Mouse (Mus musculus): ENCODE data around the gene Sept9.

Sept9 gene

GRCm38 (mm10) chr11:117265270-117265980 lies 66.0 kb downstream of the Sept9 start:
- WGBS, result 12% methylated on average over 18 of the region's 18 CpGs

- WGBS, result 2% methylated on average over 69 of the region's 69 CpGs
These were observed 66.8 kb downstream of the Sept9 start for GRCm38 (mm10) chr11:117265981-117266905.

- 3% methylated on average over 37 of the region's 37 CpGs for WGBS
These were observed 67.7 kb downstream of the Sept9 start for GRCm38 (mm10) chr11:117266906-117267721.

DNA sequence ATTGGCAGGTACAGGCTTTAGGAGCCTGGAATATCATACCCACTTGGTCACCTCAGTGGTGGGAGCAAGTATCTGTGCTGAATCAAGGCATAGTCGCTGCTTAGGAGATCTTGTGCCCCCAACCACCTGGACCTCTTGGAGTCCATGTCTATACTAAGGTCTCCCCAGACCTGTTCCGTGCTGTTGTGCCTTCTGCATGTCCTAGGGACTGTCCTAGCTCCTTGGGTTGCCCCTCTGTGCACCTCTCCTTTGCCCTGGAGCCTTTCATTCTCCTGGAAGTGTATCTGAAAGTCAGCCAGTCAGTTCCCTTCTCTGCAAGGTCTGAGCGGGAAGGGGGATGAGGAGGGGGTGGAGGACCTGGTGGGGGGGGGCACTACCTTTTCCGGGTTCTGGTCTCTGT lies 68.4 kb downstream of the Sept9 start:
- WGBS, result 40% methylated on average over 4 of the region's 4 CpGs

GRCm38 (mm10) chr11:117268304-117268956 lies 69.0 kb downstream of the Sept9 start:
- WGBS, result 51% methylated on average over 10 of the region's 10 CpGs

DNA sequence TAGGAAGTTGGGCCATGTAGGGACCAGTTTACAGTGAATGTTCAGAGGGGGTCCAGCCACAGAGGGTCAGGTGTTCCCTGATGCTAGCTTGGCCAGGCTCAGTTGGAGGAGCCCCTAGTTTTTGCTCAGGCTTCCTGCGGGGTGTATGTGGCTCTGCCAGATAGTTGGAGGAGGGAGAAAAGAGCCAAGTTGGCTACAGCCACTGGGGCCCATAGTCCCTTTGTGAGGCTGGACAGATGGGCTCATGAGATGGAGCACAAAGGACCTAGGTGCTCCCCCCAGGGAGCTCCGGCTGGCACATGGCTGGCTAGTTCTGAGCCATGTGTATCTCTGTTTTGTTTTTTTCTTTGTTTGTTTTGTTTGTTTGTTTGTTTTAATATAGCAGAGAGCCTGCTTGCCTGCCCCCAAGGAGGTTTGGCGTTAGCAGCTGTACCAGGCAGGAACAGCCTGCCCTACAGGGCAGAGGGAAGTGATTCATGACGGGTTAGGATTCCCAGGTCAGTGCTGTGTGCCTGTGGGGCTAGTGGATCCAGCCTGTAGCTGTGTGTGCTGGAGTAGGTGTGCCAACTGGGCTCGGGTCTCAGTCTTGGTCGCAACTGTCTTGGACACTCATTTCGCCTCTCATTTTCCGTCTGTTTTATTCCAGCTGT lies 69.7 kb downstream of the Sept9 start:
- 62% methylated on average over 8 of the region's 8 CpGs for WGBS

GRCm38 (mm10) chr11:117269946-117270345 lies 70.5 kb downstream of the Sept9 start:
- 64% methylated on average over 6 of the region's 6 CpGs for WGBS

DNA sequence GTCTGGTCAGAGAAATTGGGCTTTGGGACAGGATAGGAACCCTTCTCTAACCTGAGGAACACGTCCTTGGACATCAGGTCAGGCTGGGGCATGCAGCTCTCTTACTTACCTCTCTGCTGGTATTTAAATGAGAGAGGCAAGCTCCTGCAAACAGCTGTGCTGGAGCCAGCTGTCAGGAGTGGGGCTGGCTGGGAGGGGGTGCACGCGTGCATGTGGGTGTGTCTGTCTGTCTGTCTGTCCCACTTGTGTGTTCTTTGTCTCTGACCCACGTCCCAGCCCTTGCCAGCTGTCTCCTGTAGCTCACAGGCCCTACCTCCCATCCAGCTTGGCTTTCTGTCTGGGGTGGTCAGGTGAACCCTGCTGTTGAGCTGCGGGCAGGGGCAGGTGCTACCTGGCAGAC lies 75.5 kb downstream of the Sept9 start:
- WGBS, result 70% methylated on average over 5 of the region's 5 CpGs

- 46% methylated on average over 6 of the region's 6 CpGs for WGBS
These were observed 76.5 kb downstream of the Sept9 start for GRCm38 (mm10) chr11:117275999-117276398.

- 87% methylated on average over 8 of the region's 8 CpGs for WGBS
These were observed 77.5 kb downstream of the Sept9 start for GRCm38 (mm10) chr11:117276946-117277345.

DNA sequence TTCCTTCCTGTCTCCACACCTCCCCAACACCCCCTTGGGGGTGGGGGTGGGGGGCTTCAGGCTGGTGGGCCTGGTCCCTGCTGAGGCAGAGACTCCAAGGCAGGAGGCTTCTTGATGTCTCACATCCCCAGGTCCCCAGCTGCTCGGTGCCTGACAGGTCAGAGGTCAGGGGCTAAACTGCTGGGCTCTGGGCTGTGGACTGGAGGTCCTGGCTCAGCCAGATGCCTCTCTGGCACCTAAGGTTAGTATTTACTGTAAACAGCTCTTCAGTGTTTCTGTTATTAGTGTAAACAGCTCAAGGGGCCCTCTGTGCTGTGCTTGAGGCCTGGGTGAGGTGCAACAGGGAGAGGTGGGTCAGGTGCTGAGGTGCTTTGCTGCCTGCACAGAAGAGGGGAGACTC lies 78.7 kb downstream of the Sept9 start:
- 80% methylated on average over 1 of the region's 1 CpGs for WGBS

DNA sequence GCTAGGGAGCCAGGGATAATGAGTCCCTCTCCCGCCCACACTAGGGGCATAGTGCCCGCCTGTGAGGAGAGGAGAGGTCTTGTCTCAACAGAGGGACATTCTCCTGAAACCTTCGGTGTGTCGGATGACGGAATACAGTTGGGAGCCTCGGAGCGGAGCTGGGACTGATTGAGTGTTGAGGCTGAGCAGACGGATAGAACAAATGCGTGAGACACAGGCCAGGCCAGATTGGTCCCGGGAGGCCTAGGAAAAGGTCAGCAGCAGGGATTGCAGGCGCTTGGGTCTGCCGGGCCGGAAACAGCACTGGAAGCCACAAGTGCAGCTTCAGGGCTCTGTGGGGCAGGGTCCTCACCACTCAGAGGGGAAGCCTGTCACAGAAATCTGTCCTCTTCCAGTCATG lies 79.1 kb downstream of the Sept9 start:
- WGBS, result 88% methylated on average over 13 of the region's 13 CpGs

GRCm38 (mm10) chr11:117279993-117280392 lies 80.5 kb downstream of the Sept9 start:
- 86% methylated on average over 4 of the region's 4 CpGs for WGBS

DNA sequence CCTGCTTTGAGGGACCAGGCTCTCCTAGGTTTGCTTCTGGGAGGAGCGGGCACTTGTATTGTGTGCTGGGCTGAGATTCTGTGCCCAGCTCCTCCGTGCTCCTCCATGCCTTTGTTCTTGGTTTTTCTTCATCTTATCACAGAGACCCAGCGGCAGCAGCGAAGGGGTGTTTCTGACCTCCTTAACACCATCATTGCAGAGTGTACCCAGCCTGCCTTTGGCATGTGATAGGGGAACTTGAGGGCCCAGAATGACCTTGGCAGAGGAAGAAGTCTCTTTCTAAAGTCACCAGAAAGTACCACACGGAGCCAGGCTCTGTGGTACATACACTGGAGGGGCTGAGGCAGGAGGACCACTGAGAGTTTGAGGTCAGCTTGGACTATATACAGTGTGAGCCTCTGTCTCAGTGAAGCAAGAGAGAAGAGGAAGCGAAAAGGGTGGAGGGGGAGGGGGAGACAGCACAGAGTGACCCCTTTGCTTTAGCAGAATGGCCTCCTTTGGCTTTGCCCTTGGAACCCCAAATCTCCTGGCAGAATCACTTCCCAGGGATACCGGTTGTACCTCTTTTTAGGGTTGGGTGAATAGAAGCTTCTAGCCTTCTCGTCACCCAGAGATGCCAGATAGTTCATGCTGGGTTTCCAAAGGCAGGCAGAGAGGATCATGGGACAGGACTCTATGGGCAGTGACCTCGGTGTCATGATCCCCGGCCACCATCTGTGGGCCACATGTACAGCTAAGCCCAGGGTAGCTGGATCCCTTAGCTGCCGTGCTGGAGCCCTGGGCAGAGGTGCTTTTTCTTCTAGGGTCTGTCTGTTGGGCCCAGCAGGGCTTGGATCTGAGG lies 83.8 kb downstream of the Sept9 start:
- WGBS, result 80% methylated on average over 11 of the region's 11 CpGs

DNA sequence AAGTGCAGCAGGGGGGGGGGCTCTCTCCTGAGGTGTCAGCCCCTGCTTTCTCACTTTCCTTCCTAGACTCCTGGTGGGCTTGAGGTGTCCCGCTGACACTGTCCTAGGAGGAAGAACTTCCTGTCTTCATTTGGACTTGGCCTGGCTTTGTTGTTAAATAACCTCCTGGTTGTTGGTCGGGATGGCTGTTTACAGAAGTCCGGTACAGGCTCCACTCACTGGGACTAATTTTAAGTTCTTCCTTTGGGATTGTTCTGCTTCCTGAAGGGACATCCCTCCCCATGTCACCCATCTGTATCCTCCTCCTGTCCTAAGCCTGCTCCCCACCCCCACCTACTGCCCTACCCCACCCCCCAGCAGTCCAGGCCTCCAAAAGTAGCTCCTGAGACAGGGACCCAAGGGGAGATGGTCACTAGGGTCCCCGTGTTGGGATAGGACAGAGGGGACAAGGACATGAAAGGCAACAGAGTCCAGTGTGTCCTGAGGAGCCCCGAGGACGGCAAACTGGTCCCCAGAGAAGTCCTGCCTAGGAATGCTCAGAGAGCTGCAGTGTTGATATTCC lies 84.5 kb downstream of the Sept9 start:
- WGBS, result 81% methylated on average over 6 of the region's 6 CpGs

DNA sequence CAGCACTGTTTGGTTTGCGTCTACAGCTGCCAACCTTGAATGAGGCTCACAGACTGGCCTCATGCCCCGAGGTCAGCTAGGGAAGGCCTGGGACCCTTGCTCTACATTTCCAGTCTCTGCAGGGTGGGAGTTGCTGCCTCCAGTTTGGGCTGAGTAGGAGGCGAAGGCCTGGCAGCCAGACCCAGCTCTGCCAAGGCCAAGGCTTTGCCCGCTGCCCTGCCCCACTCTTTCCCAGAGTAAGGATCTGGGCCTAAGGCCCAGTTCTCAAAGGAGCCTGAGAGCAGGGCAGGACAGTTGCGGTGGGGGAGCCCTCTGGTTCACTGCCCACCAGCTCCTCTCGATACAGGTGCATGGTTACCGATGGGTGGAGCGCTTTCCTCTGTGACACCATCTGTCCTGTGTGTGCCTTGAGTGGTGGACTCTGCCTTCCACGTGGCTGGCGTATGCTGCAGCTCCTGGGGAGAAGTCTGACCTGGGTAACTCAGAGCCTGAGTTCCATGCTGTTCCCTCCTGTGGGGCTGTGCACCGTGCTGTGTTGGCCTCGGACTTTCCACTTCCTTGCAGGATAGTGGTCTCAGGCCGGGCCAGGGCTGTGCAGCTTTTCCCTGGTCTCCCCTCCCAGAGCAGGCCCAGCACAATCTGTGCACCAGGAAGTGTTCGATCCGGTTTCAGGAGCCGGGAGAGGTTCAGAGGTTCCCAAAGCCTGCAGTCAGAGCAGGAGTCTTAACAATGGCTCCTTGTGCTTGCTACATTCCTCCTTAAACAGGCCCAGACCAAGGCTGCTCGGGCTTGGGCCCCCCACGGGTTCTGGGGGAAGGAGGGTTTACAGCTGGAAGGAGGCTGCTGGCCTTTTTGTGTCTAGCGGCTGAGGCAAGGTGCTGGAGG lies 85.5 kb downstream of the Sept9 start:
- WGBS, result 63% methylated on average over 19 of the region's 19 CpGs

GRCm38 (mm10) chr11:117285606-117285931 lies 86.1 kb downstream of the Sept9 start:
- 82% methylated on average over 10 of the region's 10 CpGs for WGBS

- WGBS, result 91% methylated on average over 3 of the region's 3 CpGs
These were observed 88.3 kb downstream of the Sept9 start for GRCm38 (mm10) chr11:117287792-117288191.

DNA sequence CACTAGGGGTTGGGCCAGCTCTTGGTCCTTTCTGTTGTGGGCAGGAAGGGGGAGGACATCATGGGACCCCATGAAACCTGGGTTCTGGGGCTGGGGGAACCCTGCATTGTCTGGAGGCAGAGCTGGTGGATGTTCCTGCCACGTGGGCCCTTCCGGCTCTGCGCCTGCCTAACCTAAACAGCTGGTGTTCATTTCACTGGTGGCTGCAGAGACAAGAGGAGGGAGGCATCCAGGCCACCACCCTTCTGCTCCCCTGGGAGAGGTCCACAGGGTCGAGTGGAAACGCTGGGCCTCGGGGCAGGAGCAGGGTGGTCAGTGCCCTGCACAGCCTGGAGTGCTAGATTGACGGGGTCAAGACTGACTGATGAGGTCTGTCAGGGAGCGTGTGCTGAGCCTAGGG lies 89.3 kb downstream of the Sept9 start:
- 91% methylated on average over 8 of the region's 8 CpGs for WGBS
